Mouse (Mus musculus): ENCODE results near the gene Ston1. TPM values are rescaled to one million over a fixed set of nuclear protein-coding genes. Genes with fewer than 3 reads are reported as not detected.

The Ston1 gene
- polyA plus RNA-seq, 1 experiment from 2014 or later, result 1.4 TPM

DNA sequence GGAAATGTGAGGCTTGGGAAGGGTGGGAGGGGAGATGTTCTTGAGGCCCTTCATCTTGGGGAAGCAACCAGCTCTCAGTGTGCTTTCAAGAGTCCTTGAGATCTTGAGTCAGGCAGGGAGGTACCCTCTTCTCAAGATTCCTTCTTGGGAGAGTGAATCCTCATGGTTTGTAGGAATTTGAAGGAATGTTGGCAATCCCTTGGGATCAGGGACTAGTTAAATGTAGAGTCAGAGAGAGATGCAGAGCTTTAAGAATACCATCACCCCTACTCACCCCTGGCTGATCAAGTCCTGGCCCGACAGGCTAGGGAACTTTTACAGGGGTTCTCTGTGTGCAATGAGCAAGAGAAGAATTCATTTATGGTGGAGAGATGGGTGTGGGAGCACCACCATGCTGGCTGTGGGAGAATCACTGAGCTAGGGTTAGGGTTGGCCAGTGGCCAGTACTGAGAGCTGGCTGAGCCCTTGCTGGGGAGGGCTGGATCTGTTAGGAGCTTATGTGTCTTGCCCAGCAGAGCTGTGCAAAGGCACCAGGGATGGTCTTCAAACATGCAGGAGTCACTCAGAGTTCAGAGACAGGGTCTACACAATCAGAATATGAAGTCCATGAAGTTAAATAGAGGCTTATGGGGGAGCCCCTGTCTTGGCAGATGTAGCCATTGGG is 18.1 kb downstream of the Ston1 start:
- DNase-seq (ENCODE audit: extremely low spot score, low spot score), result no peak
- 83% methylated on average over 1 of the region's 1 CpGs for WGBS

DNA sequence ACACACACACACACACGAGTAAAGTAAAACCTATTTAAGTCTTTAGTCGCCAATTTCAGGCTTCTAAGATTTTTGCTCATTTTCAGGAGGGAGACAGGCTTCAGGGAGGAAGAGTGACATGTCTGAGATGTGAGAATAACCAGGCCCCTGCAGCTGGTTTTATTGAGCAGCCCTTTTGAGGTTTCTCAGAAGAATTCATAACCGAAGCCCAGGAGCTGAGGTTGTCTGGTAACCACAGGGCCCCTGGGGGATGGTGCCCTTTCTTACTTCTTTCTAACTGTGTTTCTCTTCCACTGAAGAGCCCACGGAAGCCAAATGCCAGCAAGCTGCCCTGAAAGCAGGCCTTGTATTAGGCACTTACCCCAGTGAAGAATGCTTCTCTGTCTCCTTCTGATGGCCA is 23.5 kb downstream of the Ston1 start:
- Histone ChIP-seq H3K4me1 (peaks cover 8% of the 10 kb centered on the region), H3K4me3 (no peak overlapping the region), H3K27me3 (ENCODE audit: poor library complexity, severe bottlenecking) (no peaks in the 10 kb centered on the region), H3K27ac (no peak overlapping the region), H3K9me3 (no peaks in the 10 kb centered on the region), H3K36me3 (replicated peaks) (peaks cover 11% of the 10 kb centered on the region)
- WGBS, result 88% methylated on average over 4 of the region's 4 CpGs
- DNase-seq (ENCODE audit: extremely low spot score, low spot score), result no peak

More for the DNA sequence above, 18.1 kb downstream of the Ston1 start:
- peaks cover 5% of the 10 kb centered on the region; the same call in 1 of the 2 replicates for H3K36me3 ChIP-seq (replicated peaks)
- H3K9me3 ChIP-seq, result no peaks in the 10 kb centered on the region
- no peak overlapping the region for H3K27ac ChIP-seq
- no peaks in the 10 kb centered on the region for H3K27me3 ChIP-seq (ENCODE audit: poor library complexity, severe bottlenecking)
- no peaks in the 10 kb centered on the region for H3K4me1 ChIP-seq
- H3K4me3 ChIP-seq, result no peak overlapping the region

GRCm38 (mm10) chr17:88621374-88621773 is 23.9 kb downstream of the Ston1 start:
- Histone ChIP-seq H3K4me3 (no peak overlapping the region), H3K36me3 (replicated peaks) (peaks cover 11% of the 10 kb centered on the region), H3K27ac (no peak overlapping the region), H3K27me3 (ENCODE audit: poor library complexity, severe bottlenecking) (no peaks in the 10 kb centered on the region), H3K4me1 (peaks cover 12% of the 10 kb centered on the region), H3K9me3 (no peaks in the 10 kb centered on the region)
- DNase-seq (ENCODE audit: extremely low spot score, low spot score), result no peak
- WGBS, result 87% methylated on average over 3 of the region's 3 CpGs

DNA sequence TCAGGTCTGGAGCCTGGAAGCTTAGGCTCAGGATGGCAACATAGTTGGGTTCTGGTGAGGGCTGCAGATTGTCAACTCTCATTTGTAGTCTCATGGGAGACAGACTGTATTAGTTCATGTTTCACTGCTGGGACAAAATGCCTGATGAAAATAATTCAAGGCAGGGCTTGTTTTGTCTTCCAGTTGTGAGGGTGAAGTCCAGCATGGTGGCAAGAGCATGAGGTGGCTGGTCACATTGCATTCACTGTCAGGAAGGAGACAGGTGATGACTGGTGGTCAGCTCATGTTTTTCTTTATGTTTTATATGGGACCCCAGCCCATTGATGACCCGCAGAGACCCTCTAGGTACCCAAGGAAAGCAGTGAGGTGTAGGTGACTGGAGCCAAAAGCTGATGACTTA is 25.2 kb downstream of the Ston1 start:
- peaks cover 22% of the 10 kb centered on the region for H3K4me1 ChIP-seq
- H3K27me3 ChIP-seq (ENCODE audit: poor library complexity, severe bottlenecking), result no peaks in the 10 kb centered on the region
- DNase-seq (ENCODE audit: extremely low spot score, low spot score), result no peak
- no peak overlapping the region for H3K27ac ChIP-seq
- H3K36me3 ChIP-seq (replicated peaks), result peaks cover 8% of the 10 kb centered on the region
- no peaks in the 10 kb centered on the region for H3K9me3 ChIP-seq
- WGBS, result 93% methylated on average over 1 of the region's 1 CpGs
- H3K4me3 ChIP-seq, result no peak overlapping the region

DNA sequence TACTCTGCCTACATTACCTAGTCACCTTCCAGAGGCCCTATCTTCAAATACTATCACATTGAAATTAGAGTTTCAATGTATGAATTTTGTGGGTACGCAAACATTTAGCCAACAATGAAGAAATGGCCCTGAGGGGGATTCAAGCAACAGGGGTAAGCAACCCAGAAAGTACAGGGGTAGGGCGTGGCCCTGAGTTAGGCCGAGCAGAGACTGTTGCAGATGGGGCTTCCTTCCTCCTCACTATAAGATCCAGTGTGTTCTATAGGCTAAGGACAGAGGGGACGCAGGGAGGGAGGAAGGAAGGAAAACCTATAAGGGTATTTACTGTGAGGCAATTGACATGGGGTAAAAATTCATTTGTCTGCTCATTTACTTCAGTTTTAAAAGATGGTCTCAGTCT is 26.9 kb downstream of the Ston1 start:
- no peaks in the 10 kb centered on the region for H3K27me3 ChIP-seq (ENCODE audit: poor library complexity, severe bottlenecking)
- no peaks in the 10 kb centered on the region for H3K9me3 ChIP-seq
- no peak overlapping the region for H3K4me3 ChIP-seq
- no peak overlapping the region for H3K27ac ChIP-seq
- H3K4me1 ChIP-seq, result peaks cover 32% of the 10 kb centered on the region
- H3K36me3 ChIP-seq (replicated peaks), result peaks cover 8% of the 10 kb centered on the region
- DNase-seq (ENCODE audit: extremely low spot score, low spot score), result no peak
- 92% methylated on average over 4 of the region's 4 CpGs for WGBS

GRCm38 (mm10) chr17:88625350-88625749 is 27.9 kb downstream of the Ston1 start:
- no peak overlapping the region for H3K27ac ChIP-seq
- WGBS, result 94% methylated on average over 13 of the region's 13 CpGs
- no peak for DNase-seq (ENCODE audit: extremely low spot score, low spot score)

DNA sequence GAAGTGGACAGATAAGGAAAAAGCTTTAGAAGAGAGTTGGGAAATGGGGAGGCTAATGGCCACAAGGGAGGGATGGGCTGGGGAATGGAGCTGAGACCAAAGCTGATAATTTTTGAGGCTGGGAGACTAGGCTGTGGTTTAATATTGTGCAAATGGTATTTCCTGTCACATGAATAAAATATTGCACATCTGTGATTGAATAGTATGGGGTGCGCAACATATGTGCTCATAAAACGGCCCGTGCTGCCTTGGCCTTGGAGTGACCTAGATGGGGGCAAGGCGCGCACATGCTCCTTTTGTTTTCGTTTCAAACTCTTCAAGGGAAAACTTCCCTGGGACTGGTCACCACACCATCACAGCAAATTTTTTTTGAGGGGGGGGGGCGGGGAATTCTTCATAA is 28.4 kb downstream of the Ston1 start:
- H3K27ac ChIP-seq, result peak overlapping the region; percentile 74
- WGBS, result 87% methylated on average over 7 of the region's 7 CpGs
- H3K9me3 ChIP-seq, result no peaks in the 10 kb centered on the region
- H3K4me3 ChIP-seq, result no peak overlapping the region
- H3K4me1 ChIP-seq, result peaks cover 48% of the 10 kb centered on the region
- DNase-seq (ENCODE audit: extremely low spot score, low spot score), result no peak
- peaks cover 4% of the 10 kb centered on the region for H3K36me3 ChIP-seq (replicated peaks)
- no peaks in the 10 kb centered on the region for H3K27me3 ChIP-seq (ENCODE audit: poor library complexity, severe bottlenecking)

More at GRCm38 (mm10) chr17:88625350-88625749, 27.9 kb downstream of the Ston1 start:
- peaks cover 42% of the 10 kb centered on the region for H3K4me1 ChIP-seq
- H3K27me3 ChIP-seq (ENCODE audit: poor library complexity, severe bottlenecking), result no peaks in the 10 kb centered on the region
- H3K36me3 ChIP-seq (replicated peaks), result peaks cover 8% of the 10 kb centered on the region
- H3K4me3 ChIP-seq, result no peak overlapping the region
- H3K9me3 ChIP-seq, result no peaks in the 10 kb centered on the region

GRCm38 (mm10) chr17:88626347-88626811 is 28.9 kb downstream of the Ston1 start:
- 48% methylated on average over 7 of the region's 7 CpGs for WGBS
- Histone ChIP-seq H3K27ac (peak overlapping the region; percentile 74), H3K9me3 (no peaks in the 10 kb centered on the region), H3K4me3 (no peak overlapping the region), H3K27me3 (ENCODE audit: poor library complexity, severe bottlenecking) (no peaks in the 10 kb centered on the region), H3K36me3 (replicated peaks) (peaks cover 4% of the 10 kb centered on the region), H3K4me1 (peaks cover 52% of the 10 kb centered on the region)
- no peak for DNase-seq (ENCODE audit: extremely low spot score, low spot score)

- H3K27me3 ChIP-seq (ENCODE audit: poor library complexity, severe bottlenecking), result no peaks in the 10 kb centered on the region
- no peak for DNase-seq (ENCODE audit: extremely low spot score, low spot score)
- H3K4me1 ChIP-seq, result peaks cover 59% of the 10 kb centered on the region
- H3K9me3 ChIP-seq, result no peaks in the 10 kb centered on the region
- H3K36me3 ChIP-seq (replicated peaks), result peaks cover 4% of the 10 kb centered on the region
- H3K4me3 ChIP-seq, result no peak overlapping the region
- WGBS, result 90% methylated on average over 7 of the region's 7 CpGs
- peak overlapping the region; percentile 74 for H3K27ac ChIP-seq
Observed at GRCm38 (mm10) chr17:88627150-88627549, 29.7 kb downstream of the Ston1 start.

- Histone ChIP-seq H3K36me3 (replicated peaks) (peaks cover 3% of the 10 kb centered on the region; the same call in 1 of the 2 replicates), H3K9me3 (no peaks in the 10 kb centered on the region), H3K27ac (peak overlapping the region; percentile 88), H3K4me3 (no peak overlapping the region), H3K4me1 (peaks cover 59% of the 10 kb centered on the region), H3K27me3 (ENCODE audit: poor library complexity, severe bottlenecking) (no peaks in the 10 kb centered on the region)
- WGBS, result 61% methylated on average over 10 of the region's 10 CpGs
- no peak for DNase-seq (ENCODE audit: extremely low spot score, low spot score)
Observed at GRCm38 (mm10) chr17:88628676-88629380, 31.3 kb downstream of the Ston1 start.

DNA sequence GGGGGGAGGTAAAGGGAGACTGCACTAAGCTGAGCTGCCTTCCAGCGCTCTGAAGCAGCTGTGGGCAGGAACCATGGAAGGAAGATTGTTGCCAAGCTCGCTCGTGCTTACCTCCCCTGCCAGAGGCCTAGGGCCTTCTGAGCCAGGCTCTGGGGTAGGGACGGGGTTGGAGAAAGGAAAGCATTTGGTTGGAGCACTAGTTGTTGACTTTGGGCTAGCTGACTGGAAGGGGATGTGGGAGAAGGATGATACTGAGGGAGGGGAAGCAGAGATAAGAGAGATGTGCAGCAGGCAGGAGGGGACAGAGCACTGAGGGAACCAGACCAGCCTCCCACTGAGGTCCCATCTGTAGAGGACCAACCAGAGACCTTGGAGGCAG is 31.9 kb downstream of the Ston1 start:
- H3K4me3 ChIP-seq, result no peak overlapping the region
- H3K36me3 ChIP-seq (replicated peaks), result no peaks in the 10 kb centered on the region
- no peaks in the 10 kb centered on the region for H3K9me3 ChIP-seq
- H3K27me3 ChIP-seq (ENCODE audit: poor library complexity, severe bottlenecking), result no peaks in the 10 kb centered on the region
- peak overlapping the region; percentile 88 for H3K27ac ChIP-seq
- DNase-seq (ENCODE audit: extremely low spot score, low spot score), result no peak
- 51% methylated on average over 4 of the region's 4 CpGs for WGBS
- H3K4me1 ChIP-seq, result peaks cover 59% of the 10 kb centered on the region

DNA sequence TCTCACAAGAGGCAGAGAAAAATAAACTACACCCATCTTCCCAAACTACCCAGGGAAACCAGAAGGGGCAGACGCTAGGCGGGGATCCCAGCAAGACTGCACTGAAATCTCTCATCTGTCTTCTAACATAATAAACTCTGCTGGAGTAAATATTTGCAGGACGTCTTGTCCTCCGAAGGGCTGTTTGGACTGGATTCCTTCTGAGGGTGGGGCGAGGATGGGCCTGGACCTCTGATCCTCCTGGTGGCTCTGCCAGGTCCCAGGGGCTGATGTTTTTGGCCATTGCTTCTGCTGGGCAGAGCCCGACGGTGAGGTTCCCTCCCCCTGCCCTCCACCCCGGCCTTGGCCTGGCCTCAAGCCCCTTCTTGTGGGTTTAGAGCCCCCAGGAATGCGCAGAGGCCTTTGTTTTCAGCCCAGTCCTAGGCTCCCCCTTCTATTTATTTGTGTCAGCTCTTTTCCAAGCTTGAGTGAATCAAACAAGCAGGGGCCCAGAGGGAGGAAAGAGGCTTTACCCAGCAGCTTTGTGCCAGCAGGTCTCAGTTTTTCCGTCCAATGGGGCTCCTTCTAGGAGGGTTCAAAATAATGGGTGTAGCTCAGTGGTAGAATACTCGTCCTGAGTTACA is 32.6 kb downstream of the Ston1 start:
- DNase-seq (ENCODE audit: extremely low spot score, low spot score), result peak; percentile 48
- peaks cover 60% of the 10 kb centered on the region for H3K4me1 ChIP-seq
- 18% methylated on average over 11 of the region's 11 CpGs for WGBS

GRCm38 (mm10) chr17:88630554-88630948 is 33.1 kb downstream of the Ston1 start:
- Histone ChIP-seq H3K27ac (peak overlapping the region; percentile 88), H3K9me3 (no peaks in the 10 kb centered on the region), H3K36me3 (replicated peaks) (peaks cover 4% of the 10 kb centered on the region), H3K4me1 (peaks cover 60% of the 10 kb centered on the region), H3K4me3 (0 out of 2 replicates have a peak overlapping the region, but pooled peaks have one; percentile 16), H3K27me3 (ENCODE audit: poor library complexity, severe bottlenecking) (no peaks in the 10 kb centered on the region)
- DNase-seq (ENCODE audit: extremely low spot score, low spot score), result no peak
- WGBS, result 74% methylated on average over 3 of the region's 3 CpGs

More for the DNA sequence above, 32.6 kb downstream of the Ston1 start:
- no peaks in the 10 kb centered on the region for H3K9me3 ChIP-seq
- H3K27me3 ChIP-seq (ENCODE audit: poor library complexity, severe bottlenecking), result no peaks in the 10 kb centered on the region
- peak overlapping the region; percentile 88 for H3K27ac ChIP-seq
- H3K36me3 ChIP-seq (replicated peaks), result no peaks in the 10 kb centered on the region
- peak overlapping the region; percentile 16; the same call in 1 of the 2 replicates for H3K4me3 ChIP-seq
